Mouse (Mus musculus) kidney, adult 18-20 months (tissue): ENCODE data around the gene Gm28053.

Experiments used
- DNase-seq: peaks from one replicate; pipeline ENCODE4 v3.0.0; 2021

Gm28053 gene

GRCm38 (mm10) chr6:48696830-48697554, 21.4 kb upstream of the Gm28053 start:
- no peak for DNase-seq

- DNase-seq, result no peak
Observed at GRCm38 (mm10) chr6:48697555-48697930, 20.9 kb upstream of the Gm28053 start.

- DNase-seq, result no peak
Observed at GRCm38 (mm10) chr6:48698066-48698856, 20.1 kb upstream of the Gm28053 start.

GRCm38 (mm10) chr6:48698888-48699287, 19.5 kb upstream of the Gm28053 start:
- no peak for DNase-seq

- DNase-seq, result no peak
Observed at GRCm38 (mm10) chr6:48700251-48701075, 17.9 kb upstream of the Gm28053 start.

GRCm38 (mm10) chr6:48702146-48702545, 16.3 kb upstream of the Gm28053 start:
- DNase-seq, result no peak

- DNase-seq, result no peak
Observed at GRCm38 (mm10) chr6:48702601-48703000, 15.8 kb upstream of the Gm28053 start.

GRCm38 (mm10) chr6:48704146-48704545, 14.3 kb upstream of the Gm28053 start:
- no peak for DNase-seq

GRCm38 (mm10) chr6:48706130-48706529, 12.3 kb upstream of the Gm28053 start:
- no peak for DNase-seq

GRCm38 (mm10) chr6:48720326-48720725, 1.9 kb downstream of the Gm28053 start:
- no peak for DNase-seq

GRCm38 (mm10) chr6:48723468-48723867, 5.1 kb downstream of the Gm28053 start:
- DNase-seq, result no peak

- DNase-seq, result peak; percentile 79
Observed at GRCm38 (mm10) chr6:48725476-48725875, 7.1 kb downstream of the Gm28053 start.

GRCm38 (mm10) chr6:48727761-48728160, 9.4 kb downstream of the Gm28053 start:
- DNase-seq, result no peak

- DNase-seq, result no peak
Observed at GRCm38 (mm10) chr6:48732864-48733304, 14.5 kb downstream of the Gm28053 start.

GRCm38 (mm10) chr6:48733660-48734059, 15.3 kb downstream of the Gm28053 start:
- DNase-seq, result no peak

- no peak for DNase-seq
Observed at GRCm38 (mm10) chr6:48737053-48737452, 18.6 kb downstream of the Gm28053 start.

GRCm38 (mm10) chr6:48737688-48738087, 19.3 kb downstream of the Gm28053 start:
- no peak for DNase-seq

- DNase-seq, result peak; percentile 54
Observed at GRCm38 (mm10) chr6:48738961-48739779, 20.8 kb downstream of the Gm28053 start, which contains the start of gene Gimap1. Gene Gimap1, plus strand, starts transcription at chr6:48739054.

- DNase-seq, result no peak
Observed at GRCm38 (mm10) chr6:48739780-48740055, 21.3 kb downstream of the Gm28053 start.

GRCm38 (mm10) chr6:48740501-48741169, 22.2 kb downstream of the Gm28053 start:
- DNase-seq, result no peak

- no peak for DNase-seq
Observed at GRCm38 (mm10) chr6:48741273-48741672, 22.9 kb downstream of the Gm28053 start.

- peak; percentile 50 for DNase-seq
Observed at GRCm38 (mm10) chr6:48741711-48742206, 23.4 kb downstream of the Gm28053 start.
